Mouse (Mus musculus): ENCODE measurements around the gene Cfap45.

DNA sequence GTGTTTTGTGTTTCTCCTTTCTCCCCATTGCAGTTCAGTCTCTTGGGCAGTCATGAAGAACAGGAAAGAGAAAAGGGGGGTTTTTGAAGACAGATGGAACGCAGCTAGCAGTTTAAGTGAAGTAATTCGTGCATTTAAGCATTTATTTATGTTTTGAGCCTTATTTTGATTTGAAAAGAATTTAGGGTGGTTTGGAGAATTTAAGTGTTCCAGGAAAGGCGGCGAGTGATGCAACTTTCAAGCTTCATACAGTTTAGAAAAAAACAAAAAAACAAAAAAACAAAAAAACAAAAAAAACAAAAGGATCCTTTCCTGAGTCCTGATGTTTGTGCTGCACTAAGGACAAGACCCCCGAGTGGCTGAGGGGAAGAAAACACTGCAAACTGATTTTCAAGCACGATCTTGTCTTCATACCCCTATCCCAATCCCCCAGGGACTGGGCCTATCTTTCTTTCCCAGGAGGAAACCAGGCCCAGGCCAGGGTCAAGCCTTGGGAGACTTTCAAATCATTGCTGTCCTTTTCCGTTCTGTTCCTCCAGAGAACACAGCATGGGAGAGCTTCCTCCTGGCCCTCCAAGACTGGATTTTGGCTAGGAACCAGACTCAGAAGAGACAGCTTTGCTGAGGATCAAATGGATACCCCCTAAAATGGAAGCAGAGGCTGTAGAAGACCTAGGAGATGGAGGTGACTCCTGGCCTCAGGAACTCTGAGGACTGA lies 5.9 kb upstream of the Cfap45 start:
- no peak for TF ChIP-seq CTCF (IDR thresholded peaks at IDR 0.05; ENCODE audit: low read depth, low read length)
- TF ChIP-seq POLR2A (IDR thresholded peaks at IDR 0.05; ENCODE audit: borderline replicate concordance, low read depth, low read length), result no peak
